Mouse (Mus musculus): ENCODE results near the gene Trim2. TPM values are rescaled to one million over a fixed set of nuclear protein-coding genes. Genes with fewer than 3 reads are reported as not detected.
A peak's percentile ranks its signal among the peaks of the same experiment; 100 is the strongest.

Trim2 gene
- polyA plus RNA-seq, 1 experiment = 20.6 TPM

DNA sequence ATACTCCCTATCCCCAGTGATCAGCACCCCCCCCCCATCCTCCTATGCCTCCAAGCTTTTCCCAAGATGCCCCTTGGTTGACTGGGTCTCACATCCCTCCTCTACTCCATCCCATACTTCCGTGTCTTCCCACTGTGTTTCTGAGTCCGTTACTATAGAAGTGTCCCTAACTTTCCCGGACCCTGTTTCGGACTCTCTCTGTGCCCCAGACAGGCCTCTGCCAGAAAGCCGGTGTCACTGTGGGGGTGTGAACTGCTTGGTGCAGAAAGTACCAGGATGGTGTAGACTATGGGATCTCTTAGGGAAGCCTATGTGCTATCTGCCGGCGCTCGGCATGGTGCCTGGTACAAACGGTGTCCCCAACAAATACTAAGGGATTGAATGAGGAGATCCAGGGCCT, 36.4 kb upstream of the Trim2 start:
- TF ChIP-seq CTCF (IDR thresholded peaks at IDR 0.05; ENCODE audit: borderline replicate concordance, insufficient read depth, low read length) = no peak
- no peak for TF ChIP-seq POLR2A (IDR thresholded peaks at IDR 0.05; ENCODE audit: low read depth, low read length)
- Histone ChIP-seq H3K4me1 (ENCODE audit: control insufficient read depth, insufficient read depth, low read length) (peaks cover 8% of the 10 kb centered on the region), H3K27ac (ENCODE audit: insufficient read depth, low read length) (no peak overlapping the region), H3K4me3 (ENCODE audit: insufficient read depth, low read length) (no peak overlapping the region)

DNA sequence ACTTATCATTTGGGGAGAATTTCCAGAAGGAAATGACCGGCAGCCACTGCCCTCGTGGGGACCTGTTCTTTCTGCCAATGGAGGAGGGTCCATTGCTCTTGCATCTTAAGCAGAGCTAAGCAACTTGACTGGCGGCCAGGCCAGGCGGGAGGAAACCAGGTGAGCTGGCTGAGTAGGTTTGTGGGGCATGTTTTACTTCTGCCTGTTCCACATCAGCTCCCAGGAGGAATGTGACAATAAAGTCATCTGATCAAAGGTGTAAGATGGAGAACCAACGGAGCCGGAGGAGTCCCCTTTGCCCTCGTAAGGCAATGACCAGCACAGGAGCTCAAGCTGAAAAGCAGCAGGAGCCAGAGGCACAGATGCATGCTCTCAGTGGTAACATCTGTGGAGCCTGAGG, 35.1 kb upstream of the Trim2 start:
- no peak overlapping the region for H3K4me3 ChIP-seq (ENCODE audit: insufficient read depth, low read length)
- no peak overlapping the region for H3K27ac ChIP-seq (ENCODE audit: insufficient read depth, low read length)
- TF ChIP-seq POLR2A (IDR thresholded peaks at IDR 0.05; ENCODE audit: low read depth, low read length) (no peak), CTCF (IDR thresholded peaks at IDR 0.05; ENCODE audit: borderline replicate concordance, insufficient read depth, low read length) (no peak)
- H3K4me1 ChIP-seq (ENCODE audit: control insufficient read depth, insufficient read depth, low read length) = peaks cover 8% of the 10 kb centered on the region

GRCm38 (mm10) chr3:84337585-84337984, 30.9 kb upstream of the Trim2 start:
- Histone ChIP-seq H3K4me1 (ENCODE audit: control insufficient read depth, insufficient read depth, low read length) (peaks cover 3% of the 10 kb centered on the region; the same call in 1 of the 2 replicates), H3K27ac (ENCODE audit: insufficient read depth, low read length) (no peak overlapping the region), H3K4me3 (ENCODE audit: insufficient read depth, low read length) (no peak overlapping the region)
- TF ChIP-seq POLR2A (IDR thresholded peaks at IDR 0.05; ENCODE audit: low read depth, low read length) = no peak
- no peak for TF ChIP-seq CTCF (IDR thresholded peaks at IDR 0.05; ENCODE audit: borderline replicate concordance, insufficient read depth, low read length)

DNA sequence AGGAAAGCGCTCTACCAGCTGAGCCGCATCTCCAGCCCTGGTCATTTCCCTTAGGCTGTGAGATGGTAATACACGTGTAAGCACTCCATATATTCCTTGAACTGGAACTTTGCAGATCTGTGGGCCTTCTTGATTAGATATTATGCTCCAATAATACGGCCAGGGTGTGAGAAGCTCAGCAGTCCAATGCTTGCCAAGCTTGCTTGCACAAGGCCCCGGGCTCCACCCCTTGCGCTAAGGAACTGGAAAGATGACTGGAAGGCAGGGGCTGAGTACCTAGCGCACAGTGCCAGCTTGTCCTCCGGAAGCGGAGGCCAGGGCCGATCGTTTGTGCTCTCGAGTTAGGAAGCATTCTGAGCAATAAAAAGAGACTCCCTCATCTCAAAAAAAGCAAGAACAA, 29.7 kb upstream of the Trim2 start:
- no peak overlapping the region for H3K27ac ChIP-seq (ENCODE audit: insufficient read depth, low read length)

DNA sequence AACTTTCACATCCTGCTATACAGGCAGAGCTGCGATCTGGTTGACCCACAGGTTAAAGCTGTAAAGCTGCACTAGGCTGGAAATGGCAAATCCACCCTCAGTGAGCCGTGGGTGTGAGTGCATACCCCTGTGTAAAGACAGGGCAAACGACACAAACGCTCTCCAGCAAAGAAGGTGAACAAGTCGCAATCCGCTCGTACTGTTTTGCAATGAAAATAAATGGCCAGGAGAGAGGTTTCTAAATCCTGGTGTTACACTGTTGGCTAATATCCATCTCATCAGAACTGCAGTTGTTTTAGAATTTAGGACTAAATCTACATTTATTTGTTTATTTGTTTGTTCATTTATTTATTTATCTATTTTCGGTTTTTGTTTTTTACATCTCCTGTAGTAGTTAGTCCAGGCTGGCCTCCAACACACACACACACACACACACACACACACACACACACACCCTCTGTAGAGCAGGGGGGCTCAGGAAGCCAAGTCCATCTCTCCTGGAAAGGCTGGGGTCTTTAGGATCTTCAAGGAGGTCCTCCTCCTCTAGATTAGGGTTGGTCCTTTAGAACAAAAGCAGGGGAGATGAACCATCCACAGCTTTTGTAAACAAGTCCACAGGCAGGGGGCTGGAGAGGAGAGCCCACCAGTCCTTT, 28.9 kb upstream of the Trim2 start:
- no peak overlapping the region for H3K27ac ChIP-seq (ENCODE audit: insufficient read depth, low read length)
- no peak for TF ChIP-seq POLR2A (IDR thresholded peaks at IDR 0.05; ENCODE audit: low read depth, low read length)
- no peak for TF ChIP-seq CTCF (IDR thresholded peaks at IDR 0.05; ENCODE audit: borderline replicate concordance, insufficient read depth, low read length)
- no peak overlapping the region for H3K4me3 ChIP-seq (ENCODE audit: insufficient read depth, low read length)
- H3K4me1 ChIP-seq (ENCODE audit: control insufficient read depth, insufficient read depth, low read length) = peaks cover 3% of the 10 kb centered on the region; the same call in 1 of the 2 replicates

More for the DNA sequence above, 29.7 kb upstream of the Trim2 start:
- H3K4me1 ChIP-seq (ENCODE audit: control insufficient read depth, insufficient read depth, low read length) = peaks cover 3% of the 10 kb centered on the region; the same call in 1 of the 2 replicates
- H3K4me3 ChIP-seq (ENCODE audit: insufficient read depth, low read length) = no peak overlapping the region
- TF ChIP-seq POLR2A (IDR thresholded peaks at IDR 0.05; ENCODE audit: low read depth, low read length) = no peak

- no peak overlapping the region for H3K4me3 ChIP-seq (ENCODE audit: insufficient read depth, low read length)
- TF ChIP-seq POLR2A (IDR thresholded peaks at IDR 0.05; ENCODE audit: low read depth, low read length) (no peak), CTCF (IDR thresholded peaks at IDR 0.05; ENCODE audit: borderline replicate concordance, insufficient read depth, low read length) (no peak)
- peaks cover 3% of the 10 kb centered on the region; the same call in 1 of the 2 replicates for H3K4me1 ChIP-seq (ENCODE audit: control insufficient read depth, insufficient read depth, low read length)
These were observed 28.2 kb upstream of the Trim2 start for GRCm38 (mm10) chr3:84334771-84335420.

GRCm38 (mm10) chr3:84333400-84334349, 27.0 kb upstream of the Trim2 start:
- H3K27ac ChIP-seq (ENCODE audit: insufficient read depth, low read length) = peak overlapping the region; percentile 64
- H3K4me3 ChIP-seq (ENCODE audit: insufficient read depth, low read length) = no peak overlapping the region
- peaks cover 5% of the 10 kb centered on the region; the same call in 1 of the 2 replicates for H3K4me1 ChIP-seq (ENCODE audit: control insufficient read depth, insufficient read depth, low read length)
- TF ChIP-seq CTCF (IDR thresholded peaks at IDR 0.05; ENCODE audit: borderline replicate concordance, insufficient read depth, low read length) (0 out of 2 replicates have a peak, but pooled peaks have one; percentile 18), POLR2A (IDR thresholded peaks at IDR 0.05; ENCODE audit: low read depth, low read length) (no peak; the same call in 1 of the 2 replicates)

More at GRCm38 (mm10) chr3:84334771-84335420, 28.2 kb upstream of the Trim2 start:
- peak overlapping the region; percentile 64; the same call in 1 of the 2 replicates for H3K27ac ChIP-seq (ENCODE audit: insufficient read depth, low read length)

- TF ChIP-seq POLR2A (IDR thresholded peaks at IDR 0.05; ENCODE audit: low read depth, low read length) (no peak), CTCF (IDR thresholded peaks at IDR 0.05; ENCODE audit: borderline replicate concordance, insufficient read depth, low read length) (no peak)
- Histone ChIP-seq H3K4me1 (ENCODE audit: control insufficient read depth, insufficient read depth, low read length) (peaks cover 5% of the 10 kb centered on the region; the same call in 1 of the 2 replicates), H3K4me3 (ENCODE audit: insufficient read depth, low read length) (no peak overlapping the region), H3K27ac (ENCODE audit: insufficient read depth, low read length) (peak overlapping the region; percentile 70; the same call in 1 of the 2 replicates)
These were observed 23.5 kb upstream of the Trim2 start for GRCm38 (mm10) chr3:84330210-84330609.

GRCm38 (mm10) chr3:84324967-84325441, 18.3 kb upstream of the Trim2 start:
- Histone ChIP-seq H3K4me3 (ENCODE audit: insufficient read depth, low read length) (no peak overlapping the region), H3K4me1 (ENCODE audit: control insufficient read depth, insufficient read depth, low read length) (0 out of 2 replicates have a peak, but pooled peaks cover 5% of the 10 kb centered on the region), H3K27ac (ENCODE audit: insufficient read depth, low read length) (peak overlapping the region; percentile 89)
- no peak for TF ChIP-seq POLR2A (IDR thresholded peaks at IDR 0.05; ENCODE audit: low read depth, low read length)
- no peak for TF ChIP-seq CTCF (IDR thresholded peaks at IDR 0.05; ENCODE audit: borderline replicate concordance, insufficient read depth, low read length)
